Mouse (Mus musculus) kidney, adult 8-10 months (tissue): ENCODE measurements around the gene BC034090.

Source experiments
- DNase-seq, 2 experiments: peaks; one replicate each; pipeline ENCODE4 v3.0.0; 2022

The BC034090 gene

GRCm38 (mm10) chr1:155243797-155244770 is at the start of gene BC034090:
Gene BC034090, minus strand, starts transcription at chr1:155244444.
- peak; percentile 73 to 78 for DNase-seq

GRCm38 (mm10) chr1:155293446-155293845 is 49.2 kb upstream of the BC034090 start:
- peak in 1 of 2 experiments; percentile 57 for DNase-seq

- no peak for DNase-seq
These were observed 45.2 kb upstream of the BC034090 start for GRCm38 (mm10) chr1:155289411-155289810.

- no peak for DNase-seq
These were observed 43.8 kb upstream of the BC034090 start for GRCm38 (mm10) chr1:155288033-155288432.

GRCm38 (mm10) chr1:155283808-155284207 is 39.6 kb upstream of the BC034090 start:
- no peak for DNase-seq

- DNase-seq: peak; percentile 77 to 78
These were observed 37.0 kb upstream of the BC034090 start for GRCm38 (mm10) chr1:155281003-155281793.

GRCm38 (mm10) chr1:155280306-155280705 is 36.1 kb upstream of the BC034090 start:
- DNase-seq: no peak

GRCm38 (mm10) chr1:155276381-155277033 is 32.3 kb upstream of the BC034090 start:
- no peak for DNase-seq

GRCm38 (mm10) chr1:155275793-155276192 is 31.5 kb upstream of the BC034090 start:
- no peak for DNase-seq

- DNase-seq: peak; percentile 89 to 91
These were observed 30.7 kb upstream of the BC034090 start for GRCm38 (mm10) chr1:155274976-155275375.

- no peak for DNase-seq
These were observed 28.7 kb upstream of the BC034090 start for GRCm38 (mm10) chr1:155272953-155273352.

- peak in 1 of 2 experiments; percentile 0 for DNase-seq
These were observed 18.3 kb upstream of the BC034090 start for GRCm38 (mm10) chr1:155262496-155262895.

- peak in 1 of 2 experiments; percentile 0 for DNase-seq
These were observed 10.1 kb upstream of the BC034090 start for GRCm38 (mm10) chr1:155254309-155254708.

GRCm38 (mm10) chr1:155253126-155253525 is 8.9 kb upstream of the BC034090 start:
- no peak for DNase-seq

GRCm38 (mm10) chr1:155252631-155253121 is 8.4 kb upstream of the BC034090 start:
- DNase-seq: peak in 1 of 2 experiments; percentile 57

GRCm38 (mm10) chr1:155251596-155251995 is 7.4 kb upstream of the BC034090 start:
- DNase-seq: peak in 1 of 2 experiments; percentile 5

- peak; percentile 65 to 81 for DNase-seq
These were observed 6.4 kb upstream of the BC034090 start for GRCm38 (mm10) chr1:155250531-155251135.

- DNase-seq: peak in 1 of 2 experiments; percentile 63
These were observed 5.7 kb upstream of the BC034090 start for GRCm38 (mm10) chr1:155249896-155250295.

GRCm38 (mm10) chr1:155248041-155248440 is 3.8 kb upstream of the BC034090 start:
- DNase-seq: no peak

GRCm38 (mm10) chr1:155247441-155247840 is 3.2 kb upstream of the BC034090 start:
- DNase-seq: peak; percentile 75 to 85

GRCm38 (mm10) chr1:155245516-155245915 is 1.3 kb upstream of the BC034090 start:
- peak in 1 of 2 experiments; percentile 43 for DNase-seq

- peak in 1 of 2 experiments; percentile 48 for DNase-seq
These were observed 547 bp upstream of the BC034090 start for GRCm38 (mm10) chr1:155244771-155245211.
